Mouse (Mus musculus): ENCODE results near the gene Cox18.
"Not testable (repeated sequence)": the region's sequence is repeated elsewhere in the genome, so short reads cannot be mapped to it uniquely, and the experiment has no call there.

Cox18 gene

GRCm38 (mm10) chr5:90223534-90224381 is at the start of gene Cox18:
Gene Cox18 (minus strand): TSS chr5:90224001.
- peak; percentile 99 for DNase-seq (ENCODE audit: low spot score in 2 of 2)

GRCm38 (mm10) chr5:90262230-90262629 is 38.4 kb upstream of the Cox18 start:
- not testable (repeated sequence) for DNase-seq (ENCODE audit: low spot score in 2 of 2)

- DNase-seq (ENCODE audit: low spot score in 2 of 2): no peak
Observed at GRCm38 (mm10) chr5:90257023-90257422, 33.2 kb upstream of the Cox18 start.

GRCm38 (mm10) chr5:90247503-90247902 is 23.7 kb upstream of the Cox18 start:
- no peak for DNase-seq (ENCODE audit: low spot score in 2 of 2)

- no peak for DNase-seq (ENCODE audit: low spot score in 2 of 2)
Observed at GRCm38 (mm10) chr5:90246987-90247386, 23.2 kb upstream of the Cox18 start.

GRCm38 (mm10) chr5:90246567-90246966 is 22.8 kb upstream of the Cox18 start:
- DNase-seq (ENCODE audit: low spot score in 2 of 2): no peak

GRCm38 (mm10) chr5:90245416-90245815 is 21.6 kb upstream of the Cox18 start:
- no peak for DNase-seq (ENCODE audit: low spot score in 2 of 2)

- no peak for DNase-seq (ENCODE audit: low spot score in 2 of 2)
Observed at GRCm38 (mm10) chr5:90235217-90235616, 11.4 kb upstream of the Cox18 start.

- no peak for DNase-seq (ENCODE audit: low spot score in 2 of 2)
Observed at GRCm38 (mm10) chr5:90233305-90233704, 9.5 kb upstream of the Cox18 start.

GRCm38 (mm10) chr5:90229760-90230159 is 6.0 kb upstream of the Cox18 start:
- DNase-seq (ENCODE audit: low spot score in 2 of 2): no peak

GRCm38 (mm10) chr5:90226696-90227095 is 2.9 kb upstream of the Cox18 start:
- no peak for DNase-seq (ENCODE audit: low spot score in 2 of 2)

GRCm38 (mm10) chr5:90224730-90225129 is 929 bp upstream of the Cox18 start:
- DNase-seq (ENCODE audit: low spot score in 2 of 2): no peak

GRCm38 (mm10) chr5:90222937-90223336 is 864 bp downstream of the Cox18 start:
- no peak for DNase-seq (ENCODE audit: low spot score in 2 of 2)

- DNase-seq (ENCODE audit: low spot score in 2 of 2): no peak
Observed at GRCm38 (mm10) chr5:90217791-90218190, 6.0 kb downstream of the Cox18 start.

- no peak for DNase-seq (ENCODE audit: low spot score in 2 of 2)
Observed at GRCm38 (mm10) chr5:90217226-90217625, 6.6 kb downstream of the Cox18 start.

- no peak for DNase-seq (ENCODE audit: low spot score in 2 of 2)
Observed at GRCm38 (mm10) chr5:90213356-90213755, 10.4 kb downstream of the Cox18 start.

GRCm38 (mm10) chr5:90203168-90203567 is 20.6 kb downstream of the Cox18 start:
- peak in 1 of 2 experiments; percentile 47 for DNase-seq (ENCODE audit: low spot score in 2 of 2)

- DNase-seq (ENCODE audit: low spot score in 2 of 2): no peak
Observed at GRCm38 (mm10) chr5:90202447-90203117, 21.2 kb downstream of the Cox18 start.

- DNase-seq (ENCODE audit: low spot score in 2 of 2): no peak
Observed at GRCm38 (mm10) chr5:90199922-90200632, 23.7 kb downstream of the Cox18 start.

- DNase-seq (ENCODE audit: low spot score in 2 of 2): peak; percentile 49 to 85
Observed at GRCm38 (mm10) chr5:90194831-90195230, 29.0 kb downstream of the Cox18 start.

GRCm38 (mm10) chr5:90182782-90183181 is 41.0 kb downstream of the Cox18 start:
- DNase-seq (ENCODE audit: low spot score in 2 of 2): no peak

- DNase-seq (ENCODE audit: low spot score in 2 of 2): no peak
Observed at GRCm38 (mm10) chr5:90179094-90179493, 44.7 kb downstream of the Cox18 start.
